Mouse (Mus musculus) olfactory bulb, adult 2 months (tissue): ENCODE measurements around the gene 1700011L22Rik.

Experiments
- CTCF ChIP-seq: fragments of 200-500 bp; IDR thresholded peaks from 2 replicates; pipeline ENCODE4 v1.5.1; 2012; ENCODE audit warnings: low read depth, mild to moderate bottlenecking, low read length, moderate library complexity; ENCODE audit not compliant: insufficient read depth
- POLR2A ChIP-seq: fragments of 200-500 bp; IDR thresholded peaks from 2 replicates; pipeline ENCODE4 v1.6.1; 2012; ENCODE audit warnings: mild to moderate bottlenecking, low read depth, low read length, moderate library complexity; ENCODE audit not compliant: insufficient read depth

DNA sequence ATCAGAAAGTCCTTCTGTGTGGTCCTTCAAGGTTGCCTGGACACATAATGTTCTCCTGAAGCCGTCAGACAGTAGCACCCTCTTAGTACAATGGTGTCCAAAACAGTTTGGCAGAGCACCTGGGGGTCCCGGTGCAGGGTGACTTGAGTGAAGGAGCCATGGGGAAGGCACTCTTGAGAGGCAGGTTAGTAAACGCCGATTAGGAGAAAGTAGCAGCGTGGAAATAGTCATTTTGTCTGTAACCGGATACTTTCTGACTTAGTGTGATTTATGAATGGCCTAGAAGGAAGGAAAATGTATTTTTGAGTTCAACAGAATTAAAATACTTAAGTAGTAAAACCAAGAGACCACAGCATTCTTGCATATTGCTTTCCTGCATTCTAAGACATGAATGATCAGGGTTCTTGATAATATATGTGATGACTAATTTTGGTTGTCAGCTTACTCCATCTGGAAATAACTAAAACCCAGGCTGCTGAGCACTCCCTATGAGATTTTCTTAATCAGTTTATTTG, 33.1 kb upstream of the 1700011L22Rik start:
- TF ChIP-seq POLR2A (no peak), CTCF (no peak)
